Mouse (Mus musculus): ENCODE measurements around the gene Lats1.

- TF ChIP-seq HCFC1 (IDR thresholded peaks at IDR 0.05; ENCODE audit: borderline replicate concordance, insufficient read depth, low read length) = no peak
- TF ChIP-seq CHD2 (IDR thresholded peaks at IDR 0.05; ENCODE audit: low read depth, low read length) = no peak
- no peak for TF ChIP-seq ZNF384 (IDR thresholded peaks at IDR 0.05; ENCODE audit: low read depth, low read length)
These were observed 19.1 kb downstream of the Lats1 start for GRCm38 (mm10) chr10:7700120-7700519.

Data from ES-E14 (cell line).